Mouse (Mus musculus): ENCODE data around the gene Snx11. TPM values are rescaled to one million over a fixed set of nuclear protein-coding genes. Genes with fewer than 3 reads are reported as not detected.

Snx11 gene
- polyA plus RNA-seq, 1 experiment, result 28.6 TPM

- peak; percentile 32 to 35 for DNase-seq (ENCODE audit: low read depth in 1 of 2, low spot score in 2 of 2)
- TF ChIP-seq CTCF (IDR thresholded peaks at IDR 0.05; ENCODE audit: extremely low read depth, insufficient read depth, insufficient read length, insufficient replicate concordance) (no peak), POLR2A (IDR thresholded peaks at IDR 0.05; ENCODE audit: low read depth, low read length) (no peak)
- H3K4me3 ChIP-seq (ENCODE audit: extremely low read depth, insufficient read depth, insufficient read length), result peak overlapping the region; percentile 60
- H3K4me1 ChIP-seq (ENCODE audit: control insufficient read depth, insufficient read depth, insufficient read length), result peaks cover 16% of the 10 kb centered on the region
- no peaks in the 10 kb centered on the region for H3K27me3 ChIP-seq (ENCODE audit: control insufficient read depth, insufficient read depth, low read length)
- peaks cover 45% of the 10 kb centered on the region for H3K36me3 ChIP-seq (ENCODE audit: control insufficient read depth, insufficient read depth, low read length)
- peak overlapping the region; percentile 65 for H3K27ac ChIP-seq (ENCODE audit: insufficient read depth, low read length)
- WGBS, result 40% methylated on average over 4 of the region's 4 CpGs
Observed at GRCm38 (mm10) chr11:96822675-96823470, 45.5 kb upstream of the Snx11 start.

DNA sequence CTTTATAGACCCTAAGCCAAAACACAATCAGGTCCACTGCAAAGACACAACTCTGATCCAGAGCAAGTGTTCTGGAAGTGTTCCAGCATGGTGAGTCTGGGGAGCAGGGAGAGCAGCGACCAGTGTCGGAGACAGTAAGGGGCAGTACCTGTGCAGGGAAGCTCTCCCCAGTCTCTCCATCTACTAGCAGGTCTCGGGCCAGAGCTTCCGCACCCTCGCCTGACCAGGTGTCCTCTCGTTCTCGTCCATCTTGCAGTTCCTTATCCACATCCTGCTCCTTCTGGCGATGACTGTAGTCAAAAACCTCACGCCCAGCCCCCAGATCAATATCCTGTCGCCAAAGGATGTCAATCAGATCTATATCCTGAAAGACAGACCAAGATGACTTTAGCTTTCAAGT is 44.6 kb upstream of the Snx11 start:
- no peak for DNase-seq (ENCODE audit: low read depth in 1 of 2, low spot score in 2 of 2)
- TF ChIP-seq POLR2A (IDR thresholded peaks at IDR 0.05; ENCODE audit: low read depth, low read length) (no peak), CTCF (IDR thresholded peaks at IDR 0.05; ENCODE audit: extremely low read depth, insufficient read depth, insufficient read length, insufficient replicate concordance) (no peak)
- Histone ChIP-seq H3K36me3 (ENCODE audit: control insufficient read depth, insufficient read depth, low read length) (peaks cover 38% of the 10 kb centered on the region), H3K4me3 (ENCODE audit: extremely low read depth, insufficient read depth, insufficient read length) (no peak overlapping the region), H3K27me3 (ENCODE audit: control insufficient read depth, insufficient read depth, low read length) (no peaks in the 10 kb centered on the region), H3K4me1 (ENCODE audit: control insufficient read depth, insufficient read depth, insufficient read length) (peaks cover 16% of the 10 kb centered on the region), H3K27ac (ENCODE audit: insufficient read depth, low read length) (no peak overlapping the region)
- WGBS, result 93% methylated on average over 10 of the region's 10 CpGs

DNA sequence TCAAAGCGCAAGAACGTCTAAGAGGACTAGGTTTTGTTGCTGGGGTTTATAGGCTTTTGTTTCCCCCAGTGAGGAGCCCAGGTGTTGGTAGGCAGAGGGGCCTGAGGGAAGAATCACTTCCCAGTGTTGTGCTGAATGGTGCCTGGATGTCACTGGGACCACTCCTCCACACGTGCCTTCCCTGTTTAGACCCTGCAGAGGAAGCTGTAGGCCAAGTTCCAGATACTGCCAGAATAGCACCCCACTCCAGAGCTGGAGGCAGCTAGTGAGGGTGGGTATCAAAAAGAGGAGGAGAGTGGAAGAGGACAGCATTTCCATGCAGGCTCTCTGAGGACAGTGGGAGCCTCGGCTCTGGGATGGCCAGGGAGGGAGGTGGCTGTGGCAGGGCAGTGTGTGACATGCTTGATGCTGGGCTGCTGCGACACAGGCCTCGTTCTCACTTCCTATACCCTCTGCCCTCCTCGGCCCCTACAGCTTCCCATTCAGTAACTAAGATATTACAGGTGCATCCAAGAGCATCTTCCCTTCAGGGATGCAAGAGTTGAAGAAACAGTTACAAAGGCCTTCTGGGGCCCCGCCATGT is 40.9 kb upstream of the Snx11 start:
- Histone ChIP-seq H3K4me1 (ENCODE audit: control insufficient read depth, insufficient read depth, insufficient read length) (peaks cover 9% of the 10 kb centered on the region; the same call in 1 of the 2 replicates), H3K27ac (ENCODE audit: insufficient read depth, low read length) (no peak overlapping the region), H3K4me3 (ENCODE audit: extremely low read depth, insufficient read depth, insufficient read length) (no peak overlapping the region), H3K27me3 (ENCODE audit: control insufficient read depth, insufficient read depth, low read length) (no peaks in the 10 kb centered on the region), H3K36me3 (ENCODE audit: control insufficient read depth, insufficient read depth, low read length) (peaks cover 43% of the 10 kb centered on the region)
- 88% methylated on average over 8 of the region's 8 CpGs for WGBS
- no peak for TF ChIP-seq POLR2A (IDR thresholded peaks at IDR 0.05; ENCODE audit: low read depth, low read length)
- no peak for TF ChIP-seq CTCF (IDR thresholded peaks at IDR 0.05; ENCODE audit: extremely low read depth, insufficient read depth, insufficient read length, insufficient replicate concordance)
- no peak for DNase-seq (ENCODE audit: low read depth in 1 of 2, low spot score in 2 of 2)

GRCm38 (mm10) chr11:96816979-96817378 is 39.6 kb upstream of the Snx11 start:
- Histone ChIP-seq H3K36me3 (ENCODE audit: control insufficient read depth, insufficient read depth, low read length) (peaks cover 43% of the 10 kb centered on the region), H3K4me3 (ENCODE audit: extremely low read depth, insufficient read depth, insufficient read length) (no peak overlapping the region), H3K4me1 (ENCODE audit: control insufficient read depth, insufficient read depth, insufficient read length) (no peaks in the 10 kb centered on the region), H3K27me3 (ENCODE audit: control insufficient read depth, insufficient read depth, low read length) (no peaks in the 10 kb centered on the region), H3K27ac (ENCODE audit: insufficient read depth, low read length) (no peak overlapping the region)
- no peak for DNase-seq (ENCODE audit: low read depth in 1 of 2, low spot score in 2 of 2)
- WGBS, result 96% methylated on average over 5 of the region's 5 CpGs
- TF ChIP-seq POLR2A (IDR thresholded peaks at IDR 0.05; ENCODE audit: low read depth, low read length) (no peak), CTCF (IDR thresholded peaks at IDR 0.05; ENCODE audit: extremely low read depth, insufficient read depth, insufficient read length, insufficient replicate concordance) (no peak)

DNA sequence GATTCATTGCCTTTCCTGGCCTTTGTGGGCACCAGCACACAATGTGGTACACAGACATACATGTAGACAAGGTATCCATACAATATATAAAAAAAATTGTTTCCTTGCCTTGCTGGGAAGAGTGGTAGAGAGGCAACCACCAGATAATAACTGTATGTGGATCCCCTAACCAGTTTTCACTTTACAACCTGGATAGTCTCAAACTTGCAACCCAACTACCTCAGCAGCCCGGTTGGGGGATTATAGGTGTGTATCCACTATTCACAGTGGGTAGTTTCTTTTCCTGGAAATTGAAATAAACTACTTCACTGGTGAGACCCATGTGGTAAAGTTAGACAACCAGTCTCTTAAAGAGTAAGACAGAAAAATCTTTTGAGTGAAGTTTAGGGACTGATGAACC is 39.1 kb upstream of the Snx11 start:
- DNase-seq (ENCODE audit: low read depth in 1 of 2, low spot score in 2 of 2), result no peak
- 81% methylated on average over 1 of the region's 1 CpGs for WGBS

DNA sequence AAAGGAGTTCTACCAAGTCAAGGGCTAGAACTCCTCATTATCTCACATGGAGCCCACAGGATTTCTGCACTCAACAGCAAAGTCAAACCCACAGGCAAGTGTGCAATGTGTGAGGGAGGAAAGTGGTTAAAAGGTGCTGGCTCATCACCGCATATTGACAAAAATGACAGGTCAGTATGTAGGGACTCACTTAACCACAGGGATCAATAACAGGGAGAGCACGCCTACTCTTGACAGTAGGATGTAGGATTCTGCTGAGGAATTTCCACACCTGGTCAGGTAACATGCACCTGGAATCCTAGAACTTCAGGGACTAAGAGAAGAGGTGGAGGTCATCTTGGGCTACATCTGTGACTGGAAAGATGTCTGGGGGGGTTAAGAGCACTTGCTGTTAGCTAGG is 38.5 kb upstream of the Snx11 start:
- peaks cover 36% of the 10 kb centered on the region for H3K36me3 ChIP-seq (ENCODE audit: control insufficient read depth, insufficient read depth, low read length)
- 99% methylated on average over 2 of the region's 2 CpGs for WGBS
- no peak for TF ChIP-seq CTCF (IDR thresholded peaks at IDR 0.05; ENCODE audit: extremely low read depth, insufficient read depth, insufficient read length, insufficient replicate concordance)
- TF ChIP-seq POLR2A (IDR thresholded peaks at IDR 0.05; ENCODE audit: low read depth, low read length), result no peak
- no peak overlapping the region for H3K4me3 ChIP-seq (ENCODE audit: extremely low read depth, insufficient read depth, insufficient read length)
- no peaks in the 10 kb centered on the region for H3K4me1 ChIP-seq (ENCODE audit: control insufficient read depth, insufficient read depth, insufficient read length)
- no peaks in the 10 kb centered on the region for H3K27me3 ChIP-seq (ENCODE audit: control insufficient read depth, insufficient read depth, low read length)
- DNase-seq (ENCODE audit: low read depth in 1 of 2, low spot score in 2 of 2), result no peak
- H3K27ac ChIP-seq (ENCODE audit: insufficient read depth, low read length), result no peak overlapping the region

More for the DNA sequence above, 39.1 kb upstream of the Snx11 start:
- no peak overlapping the region for H3K27ac ChIP-seq (ENCODE audit: insufficient read depth, low read length)
- no peaks in the 10 kb centered on the region for H3K4me1 ChIP-seq (ENCODE audit: control insufficient read depth, insufficient read depth, insufficient read length)
- H3K27me3 ChIP-seq (ENCODE audit: control insufficient read depth, insufficient read depth, low read length), result no peaks in the 10 kb centered on the region
- TF ChIP-seq CTCF (IDR thresholded peaks at IDR 0.05; ENCODE audit: extremely low read depth, insufficient read depth, insufficient read length, insufficient replicate concordance) (no peak), POLR2A (IDR thresholded peaks at IDR 0.05; ENCODE audit: low read depth, low read length) (no peak)
- H3K36me3 ChIP-seq (ENCODE audit: control insufficient read depth, insufficient read depth, low read length), result peaks cover 42% of the 10 kb centered on the region
- no peak overlapping the region for H3K4me3 ChIP-seq (ENCODE audit: extremely low read depth, insufficient read depth, insufficient read length)

DNA sequence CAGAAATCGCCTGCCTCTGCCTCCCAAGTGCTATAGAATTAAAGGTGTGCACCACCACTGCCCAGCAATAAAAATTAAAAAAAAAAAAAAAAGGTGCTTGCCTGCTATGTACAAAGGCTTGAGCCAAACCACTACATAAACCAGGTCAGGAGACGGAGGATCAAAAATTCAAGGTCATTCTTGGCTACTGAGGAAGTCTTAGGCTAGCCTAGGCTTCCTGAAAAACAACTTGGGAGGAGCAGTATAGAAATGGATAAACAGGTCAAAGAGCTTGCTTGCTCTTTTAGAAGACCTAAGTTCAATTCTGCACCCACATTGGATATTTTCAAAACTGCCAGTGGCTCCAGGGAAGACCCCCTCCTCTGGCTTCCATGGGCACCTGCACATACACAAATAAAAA is 37.1 kb upstream of the Snx11 start:
- Histone ChIP-seq H3K4me1 (ENCODE audit: control insufficient read depth, insufficient read depth, insufficient read length) (no peaks in the 10 kb centered on the region), H3K27me3 (ENCODE audit: control insufficient read depth, insufficient read depth, low read length) (no peaks in the 10 kb centered on the region), H3K4me3 (ENCODE audit: extremely low read depth, insufficient read depth, insufficient read length) (no peak overlapping the region), H3K36me3 (ENCODE audit: control insufficient read depth, insufficient read depth, low read length) (peaks cover 28% of the 10 kb centered on the region), H3K27ac (ENCODE audit: insufficient read depth, low read length) (no peak overlapping the region)
- no peak for DNase-seq (ENCODE audit: low read depth in 1 of 2, low spot score in 2 of 2)
- WGBS, result 85% methylated on average over 2 of the region's 2 CpGs
- TF ChIP-seq POLR2A (IDR thresholded peaks at IDR 0.05; ENCODE audit: low read depth, low read length) (no peak), CTCF (IDR thresholded peaks at IDR 0.05; ENCODE audit: extremely low read depth, insufficient read depth, insufficient read length, insufficient replicate concordance) (no peak)

All from spleen, adult 2 months (tissue).